10 mouse cellular contexts compared by ENCODE assay signal in genomic region chr4:62495946-62496345, GRCm38 (mm10). TPM values are rescaled to one million over a fixed set of nuclear protein-coding genes. Genes with fewer than 3 reads are reported as not detected.
A peak's percentile ranks its signal among the peaks of the same experiment; 100 is the strongest.
DNase-seq lines count a peak whose midpoint lies in the region; ATAC-seq lines count a peak whose summit lies in the region.
"Had no signal": no experiment of that assay in that cellular context is flagged by ENCODE, and none has a peak within 500 bp of the region (broad histone marks: within the 10 kb centered on the region; RNA-seq: fewer than 3 reads in every experiment).

No protein-coding gene starts in this region.

- no peak overlapping the region for H3K9ac ChIP-seq in heart, embryonic 11.5 days (ENCODE audit: low read depth, low read length)

- no peak overlapping the region for H3K27ac ChIP-seq in heart, embryonic 11.5 days (ENCODE audit: low read depth, low read length)
- H3K27ac ChIP-seq in forebrain, embryonic 10.5 days, result no peak overlapping the region
- H3K27ac ChIP-seq: macrophage had no signal

- ATAC-seq in heart, embryonic 11.5 days (replicated peaks; ENCODE audit: insufficient number of reproducible peaks, low FRiP score, low TSS enrichment), result no peak
- no peak for ATAC-seq in activated CD4-positive, CD25-positive, alpha-beta regulatory T cell, adult 4 months

- no peak overlapping the region for H3K4me3 ChIP-seq in heart, embryonic 11.5 days (ENCODE audit: low read depth, low read length)
- no peak overlapping the region for H3K4me3 ChIP-seq in forebrain, embryonic 10.5 days

- H3K4me2 ChIP-seq in heart, embryonic 11.5 days, result no peak overlapping the region

- WGBS in heart, embryonic 11.5 days (ENCODE audit: insufficient replicate concordance), result 61% methylated on average over 8 of the region's 8 CpGs
- 89% methylated on average over 8 of the region's 8 CpGs for WGBS in forebrain, embryonic 10.5 days

- no peaks in the 10 kb centered on the region for H3K4me1 ChIP-seq in heart, embryonic 11.5 days (ENCODE audit: control insufficient read depth, insufficient read depth, low read length)
- H3K4me1 ChIP-seq in forebrain, embryonic 10.5 days, result no peaks in the 10 kb centered on the region

- H3K36me3 ChIP-seq in heart, embryonic 11.5 days (ENCODE audit: control insufficient read depth, insufficient read depth, low read length), result peaks cover 8% of the 10 kb centered on the region; the same call in 1 of the 2 replicates
- peaks cover 17% of the 10 kb centered on the region for H3K36me3 ChIP-seq in forebrain, embryonic 10.5 days (replicated peaks)

- H3K27me3 ChIP-seq in heart, embryonic 11.5 days (ENCODE audit: control insufficient read depth, insufficient read depth, low read length), result 0 out of 2 replicates have a peak, but pooled peaks cover 2% of the 10 kb centered on the region
- H3K27me3 ChIP-seq in forebrain, embryonic 10.5 days (ENCODE audit: poor library complexity, severe bottlenecking), result 0 out of 2 replicates have a peak, but pooled peaks cover 4% of the 10 kb centered on the region

- intact Hi-C loops in heart, postnatal 14 days (cut with DNase I), result no loop called here

- H3K9me3 ChIP-seq in heart, embryonic 11.5 days (replicated peaks; ENCODE audit: control insufficient read depth, low read length), result no peaks in the 10 kb centered on the region
- no peaks in the 10 kb centered on the region for H3K9me3 ChIP-seq in forebrain, embryonic 10.5 days

- peak; percentile 43 for DNase-seq in heart, adult 8-10 months (ENCODE audit: low spot score)
- peak; percentile 73 for DNase-seq in MN1 (ENCODE audit: low spot score)
- peak; percentile 54 to 73 for DNase-seq in heart, postnatal 14 days
- DNase-seq in lung, postnatal 10 days, result peak; percentile 79
- DNase-seq in forebrain, embryonic 10.5 days (ENCODE audit: extremely low spot score, low spot score), result no peak
- no peak for DNase-seq in cerebellum, adult 11-12 months
- DNase-seq: embryo, embryonic 11 days had no signal

RNA-seq across cellular contexts. Expression of gene Hdhd3, which starts 7.3 kb away (rescaled TPM):
- 1 to 10 TPM; 4.7 to 6.9 (median 5.3) TPM for total RNA-seq in heart, adult 8-10 months (2022)
- polyA plus RNA-seq in heart, embryonic 11.5 days (2014; fragmentation: Nextera tagmentation; extraction: Ambion mirVana), result 6.7 and 11.4 TPM in 2 replicates
- 1 to 10 TPM; 5.0 to 5.4 TPM for total RNA-seq in heart, postnatal 14 days (2021)
- polyA plus RNA-seq in forebrain, embryonic 10.5 days (2016; fragmentation: Nextera tagmentation; extraction: Ambion mirVana), result 10.3 and 11.2 TPM in 2 replicates
- 1 to 10 TPM; 1.1 to 2.4 TPM for polyA plus RNA-seq in activated CD4-positive, CD25-positive, alpha-beta regulatory T cell, adult 4 months (2017; shearing (Covaris generic))

RNA-seq across cellular contexts. Expression of gene Bspry, which starts 16.1 kb away (rescaled TPM):
- under 1 TPM in 2 of 4 experiments, not detected in 2; 0.16 to 0.23 TPM for total RNA-seq in heart, adult 8-10 months (2022)
- polyA plus RNA-seq in heart, embryonic 11.5 days (2014; fragmentation: Nextera tagmentation; extraction: Ambion mirVana), result 0.52 and 0.83 TPM in 2 replicates
- under 1 TPM in 1 of 2 experiments, not detected in 1; 0.12 TPM for total RNA-seq in heart, postnatal 14 days (2021)
- 1.1 and 1.4 TPM in 2 replicates for polyA plus RNA-seq in forebrain, embryonic 10.5 days (2016; fragmentation: Nextera tagmentation; extraction: Ambion mirVana)
- 1 to 10 TPM; 1.0 to 2.1 TPM for polyA plus RNA-seq in activated CD4-positive, CD25-positive, alpha-beta regulatory T cell, adult 4 months (2017; shearing (Covaris generic))

RNA-seq across cellular contexts. Expression of gene Alad, which starts 23.8 kb away (rescaled TPM):
- 10 to 100 TPM; 71.0 to 88.7 (median 82.7) TPM for total RNA-seq in heart, adult 8-10 months (2022)
- 117 and 140 TPM in 2 replicates for polyA plus RNA-seq in heart, embryonic 11.5 days (2014; fragmentation: Nextera tagmentation; extraction: Ambion mirVana)
- 10 to 100 TPM; 46.5 to 47.9 TPM for total RNA-seq in heart, postnatal 14 days (2021)
- polyA plus RNA-seq in forebrain, embryonic 10.5 days (2016; fragmentation: Nextera tagmentation; extraction: Ambion mirVana), result 125 and 127 TPM in 2 replicates
- 10 to 100 TPM; 68.8 to 82.3 TPM for polyA plus RNA-seq in activated CD4-positive, CD25-positive, alpha-beta regulatory T cell, adult 4 months (2017; shearing (Covaris generic))

RNA-seq across cellular contexts. Expression of gene Wdr31, which starts 25.2 kb away (rescaled TPM):
- total RNA-seq in heart, adult 8-10 months (2022), result under 1 TPM; 0.44 to 0.90 (median 0.61) TPM
- 2.9 and 3.0 TPM in 2 replicates for polyA plus RNA-seq in heart, embryonic 11.5 days (2014; fragmentation: Nextera tagmentation; extraction: Ambion mirVana)
- total RNA-seq in heart, postnatal 14 days (2021), result under 1 TPM; 0.65 to 0.66 TPM
- polyA plus RNA-seq in forebrain, embryonic 10.5 days (2016; fragmentation: Nextera tagmentation; extraction: Ambion mirVana), result 14.6 and 17.4 TPM in 2 replicates
- under 1 TPM in 1 of 2 experiments, not detected in 1; 0.33 TPM for polyA plus RNA-seq in activated CD4-positive, CD25-positive, alpha-beta regulatory T cell, adult 4 months (2017; shearing (Covaris generic))

RNA-seq across cellular contexts. Expression of gene Pole3, which starts 28.9 kb away (rescaled TPM):
- total RNA-seq in heart, adult 8-10 months (2022), result 10 to 100 TPM; 16.9 to 21.1 (median 17.9) TPM
- polyA plus RNA-seq in heart, embryonic 11.5 days (2014; fragmentation: Nextera tagmentation; extraction: Ambion mirVana), result 59.4 and 64.1 TPM in 2 replicates
- 10 to 100 TPM; 18.6 to 19.1 TPM for total RNA-seq in heart, postnatal 14 days (2021)
- polyA plus RNA-seq in forebrain, embryonic 10.5 days (2016; fragmentation: Nextera tagmentation; extraction: Ambion mirVana), result 145 and 147 TPM in 2 replicates
- 10 to 100 TPM; 31.6 to 33.3 TPM for polyA plus RNA-seq in activated CD4-positive, CD25-positive, alpha-beta regulatory T cell, adult 4 months (2017; shearing (Covaris generic))

Comparison
In these comparisons a context has a peak if more than half of its experiments do, and no peak if none do; other contexts are left out.
1. DNase-seq: peak in heart, adult 8-10 months (single experiment), MN1 (single experiment), heart, postnatal 14 days (2 of 2) and lung, postnatal 10 days (single experiment); none in forebrain, embryonic 10.5 days (single experiment) and cerebellum, adult 11-12 months (single experiment).